Mouse (Mus musculus): ENCODE data around the gene Ccr9.

- TF ChIP-seq CTCF (conservative IDR thresholded peaks at IDR 0.05 in 1 of 2, IDR thresholded peaks at IDR 0.05 in 1 of 2; ENCODE audit: low read depth in 2 of 2, low read length in 2 of 2) (no peak), POLR2A (IDR thresholded peaks at IDR 0.05; ENCODE audit: low read depth, low read length) (no peak), MYC (IDR thresholded peaks at IDR 0.05; ENCODE audit: low read depth, low read length) (no peak), KAT2A (IDR thresholded peaks at IDR 0.05; ENCODE audit: insufficient replicate concordance, low read length) (no peak), MAX (IDR thresholded peaks at IDR 0.05; ENCODE audit: low read length) (no peak), TCF12 (IDR thresholded peaks at IDR 0.05; ENCODE audit: low read depth, low read length) (no peak), SIN3A (IDR thresholded peaks at IDR 0.05; ENCODE audit: low read length) (no peak), IRF4 (IDR thresholded peaks at IDR 0.05; ENCODE audit: low read depth, low read length) (no peak), ELF1 (IDR thresholded peaks at IDR 0.05; ENCODE audit: low read depth, low read length) (no peak), USF1 (IDR thresholded peaks at IDR 0.05; ENCODE audit: low read depth, low read length) (no peak), NRF1 (IDR thresholded peaks at IDR 0.05; ENCODE audit: low read depth, low read length) (no peak), EP300 (IDR thresholded peaks at IDR 0.05; ENCODE audit: low read length) (no peak), ZNF384 (IDR thresholded peaks at IDR 0.05; ENCODE audit: low read depth, low read length) (no peak), ETS1 (conservative IDR thresholded peaks at IDR 0.05; ENCODE audit: low read depth, low read length) (no peak)
Measured at GRCm38 (mm10) chr9:123766996-123767395, 88.8 kb downstream of the Ccr9 start.
